Comparison of ENCODE assay signal across 12 mouse cellular contexts in genomic region chr5:96176121-96176520, GRCm38 (mm10). TPM values are rescaled to one million over a fixed set of nuclear protein-coding genes. Genes with fewer than 3 reads are reported as not detected.
DNase-seq lines count a peak whose midpoint lies in the region; ATAC-seq lines count a peak whose summit lies in the region.
"Had no signal": no experiment of that assay in that cellular context is flagged by ENCODE, and none has a peak within 500 bp of the region (broad histone marks: within the 10 kb centered on the region; RNA-seq: fewer than 3 reads in every experiment).

No protein-coding gene starts in this region.

- H3K27me3 ChIP-seq in midbrain, embryonic 14.5 days (ENCODE audit: control insufficient read depth, insufficient read depth, low read length): no peaks in the 10 kb centered on the region
- H3K27me3 ChIP-seq in midbrain, embryonic 13.5 days: no peaks in the 10 kb centered on the region
- H3K27me3 ChIP-seq in embryonic facial prominence, embryonic 15.5 days: no peaks in the 10 kb centered on the region
- H3K27me3 ChIP-seq: liver, embryonic 15.5 days had no signal

- no peak overlapping the region for H3K9ac ChIP-seq in midbrain, embryonic 14.5 days (replicated peaks; ENCODE audit: low read length)
- H3K9ac ChIP-seq in midbrain, embryonic 13.5 days (replicated peaks): no peak overlapping the region
- H3K9ac ChIP-seq in embryonic facial prominence, embryonic 15.5 days: no peak overlapping the region
- H3K9ac ChIP-seq: forebrain, postnatal 0 days; liver, embryonic 15.5 days had no signal

- no peak overlapping the region for H3K4me2 ChIP-seq in midbrain, embryonic 14.5 days (ENCODE audit: low read length)
- no peak overlapping the region for H3K4me2 ChIP-seq in midbrain, embryonic 13.5 days (replicated peaks)
- peak overlapping the region; percentile 45 for H3K4me2 ChIP-seq in embryonic facial prominence, embryonic 15.5 days (replicated peaks)
- H3K4me2 ChIP-seq: liver, embryonic 15.5 days had no signal

- no peak for ATAC-seq in midbrain, embryonic 14.5 days (ENCODE audit: low FRiP score, low TSS enrichment)
- ATAC-seq in midbrain, embryonic 13.5 days: no peak
- ATAC-seq in embryonic facial prominence, embryonic 15.5 days (ENCODE audit: insufficient number of reproducible peaks, low FRiP score, low TSS enrichment, low read depth): no peak
- ATAC-seq: forebrain, postnatal 0 days; midbrain, embryonic 16.5 days had no signal

- 64% methylated on average over 9 of the region's 9 CpGs for WGBS in midbrain, embryonic 14.5 days
- WGBS in midbrain, embryonic 13.5 days: 70% methylated on average over 9 of the region's 9 CpGs
- 13% methylated on average over 9 of the region's 9 CpGs for WGBS in embryonic facial prominence, embryonic 15.5 days

- H3K4me1 ChIP-seq in midbrain, embryonic 14.5 days (ENCODE audit: control insufficient read depth, insufficient read depth, low read length): no peaks in the 10 kb centered on the region
- H3K4me1 ChIP-seq in midbrain, embryonic 13.5 days (replicated peaks): no peaks in the 10 kb centered on the region
- no peaks in the 10 kb centered on the region for H3K4me1 ChIP-seq in embryonic facial prominence, embryonic 15.5 days
- H3K4me1 ChIP-seq: liver, embryonic 15.5 days had no signal

- no peaks in the 10 kb centered on the region for H3K36me3 ChIP-seq in midbrain, embryonic 14.5 days (ENCODE audit: control insufficient read depth, insufficient read depth, low read length)
- no peaks in the 10 kb centered on the region for H3K36me3 ChIP-seq in midbrain, embryonic 13.5 days
- no peaks in the 10 kb centered on the region for H3K36me3 ChIP-seq in embryonic facial prominence, embryonic 15.5 days
- H3K36me3 ChIP-seq: liver, embryonic 15.5 days had no signal

- H3K4me3 ChIP-seq in midbrain, embryonic 14.5 days (replicated peaks; ENCODE audit: low read depth, low read length): no peak overlapping the region
- no peak overlapping the region for H3K4me3 ChIP-seq in midbrain, embryonic 13.5 days (replicated peaks)
- peak overlapping the region; percentile 29 for H3K4me3 ChIP-seq in embryonic facial prominence, embryonic 15.5 days (replicated peaks)
- H3K4me3 ChIP-seq: liver, embryonic 15.5 days had no signal

- DNase-seq in heart, adult 8-10 months (ENCODE audit: low spot score): peak; percentile 56
- DNase-seq in heart, postnatal 4 days: no peak
- DNase-seq in midbrain, embryonic 14.5 days: peak; percentile 13
- peak; percentile 54 for DNase-seq in lung, postnatal 25 days (ENCODE audit: low spot score)
- no peak for DNase-seq in right cerebral cortex, postnatal 25 days
- no peak for DNase-seq in cerebellum, postnatal 4 days (ENCODE audit: low spot score in 2 of 2)
- DNase-seq: forebrain, postnatal 0 days; layer of hippocampus, postnatal 36 days had no signal

- H3K9me3 ChIP-seq in midbrain, embryonic 14.5 days (ENCODE audit: control insufficient read depth, low read length): no peaks in the 10 kb centered on the region
- no peaks in the 10 kb centered on the region for H3K9me3 ChIP-seq in midbrain, embryonic 13.5 days
- no peaks in the 10 kb centered on the region for H3K9me3 ChIP-seq in embryonic facial prominence, embryonic 15.5 days (replicated peaks)
- H3K9me3 ChIP-seq: liver, embryonic 15.5 days had no signal

- H3K27ac ChIP-seq in midbrain, embryonic 14.5 days (replicated peaks; ENCODE audit: low read depth, low read length): no peak overlapping the region
- H3K27ac ChIP-seq in midbrain, embryonic 13.5 days: no peak overlapping the region
- H3K27ac ChIP-seq in embryonic facial prominence, embryonic 15.5 days (replicated peaks): peak overlapping the region; percentile 68; the same call in 1 of the 2 replicates
- H3K27ac ChIP-seq: liver, embryonic 15.5 days had no signal

RNA-seq across cellular contexts. Expression of gene Cnot6l, which starts 12.2 kb away (rescaled TPM):
- 10 to 100 TPM; 47.5 to 56.6 (median 55.9) TPM for total RNA-seq in heart, adult 8-10 months (2022)
- 10 to 100 TPM; 83.2 to 94.3 TPM for total RNA-seq in heart, postnatal 4 days (2021)
- 17.7 and 19.2 TPM in 2 replicates for polyA plus RNA-seq in midbrain, embryonic 14.5 days (2014; fragmentation: Nextera tagmentation; extraction: Ambion mirVana)
- 13.4 and 13.8 TPM in 2 replicates for polyA plus RNA-seq in midbrain, embryonic 13.5 days (2015; fragmentation: Nextera tagmentation; extraction: Ambion mirVana)
- polyA plus RNA-seq in embryonic facial prominence, embryonic 15.5 days (2015; fragmentation: Nextera tagmentation; extraction: Ambion mirVana): 21.3 and 27.4 TPM in 2 replicates

RNA-seq across cellular contexts. Expression of gene Mrpl1, which starts 33.2 kb away (rescaled TPM):
- 10 to 100 TPM; 25.4 to 32.5 (median 30.0) TPM for total RNA-seq in heart, adult 8-10 months (2022)
- 10 to 100 TPM; 25.8 to 26.2 TPM for total RNA-seq in heart, postnatal 4 days (2021)
- polyA plus RNA-seq in midbrain, embryonic 14.5 days (2014; fragmentation: Nextera tagmentation; extraction: Ambion mirVana): 16.3 and 17.5 TPM in 2 replicates
- 16.0 and 18.9 TPM in 2 replicates for polyA plus RNA-seq in midbrain, embryonic 13.5 days (2015; fragmentation: Nextera tagmentation; extraction: Ambion mirVana)
- 17.6 TPM in 2 replicates for polyA plus RNA-seq in embryonic facial prominence, embryonic 15.5 days (2015; fragmentation: Nextera tagmentation; extraction: Ambion mirVana)

Comparison
In these comparisons a context has a peak if more than half of its experiments do, and no peak if none do; other contexts are left out.
1. DNase-seq: peak in heart, adult 8-10 months (single experiment), midbrain, embryonic 14.5 days (single experiment) and lung, postnatal 25 days (single experiment); none in heart, postnatal 4 days (single experiment), right cerebral cortex, postnatal 25 days (single experiment) and cerebellum, postnatal 4 days (0 of 2).